Mouse (Mus musculus) cerebellum, adult (tissue): ENCODE data around the gene C2.
A peak's percentile ranks its signal among the peaks of the same experiment; 100 is the strongest.

Experiments
- ATAC-seq: cut with Nextera tagmentation; 2 replicates; pipeline ENCODE4 v1.9.2; 2017; ENCODE audit warnings: mild to moderate bottlenecking, moderate library complexity, mixed read lengths; ENCODE audit not compliant: insufficient number of reproducible peaks, low FRiP score, low TSS enrichment

C2 gene

GRCm38 (mm10) chr17:34898160-34898586 lies at the start of gene C2, which contains the start of gene Ehmt2:
C2 (minus strand) TSS chr17:34898265.
Ehmt2 (plus strand) TSS chr17:34898469.
- peak; percentile 34 for ATAC-seq

- no peak for ATAC-seq
These were observed 49.5 kb upstream of the C2 start for GRCm38 (mm10) chr17:34947606-34948005.

- ATAC-seq: no peak
These were observed 48.5 kb upstream of the C2 start for GRCm38 (mm10) chr17:34946486-34947140.

- ATAC-seq: no peak
These were observed 46.3 kb upstream of the C2 start for GRCm38 (mm10) chr17:34944362-34944761.

GRCm38 (mm10) chr17:34943128-34943815 lies 45.2 kb upstream of the C2 start:
- no peak for ATAC-seq

- no peak for ATAC-seq
These were observed 43.4 kb upstream of the C2 start for GRCm38 (mm10) chr17:34941344-34942041.

GRCm38 (mm10) chr17:34937960-34938505 lies 40.0 kb upstream of the C2 start:
- no peak for ATAC-seq

GRCm38 (mm10) chr17:34934830-34935229 lies 36.8 kb upstream of the C2 start:
- no peak for ATAC-seq

GRCm38 (mm10) chr17:34934031-34934430 lies 36.0 kb upstream of the C2 start:
- no peak for ATAC-seq

GRCm38 (mm10) chr17:34932287-34932686 lies 34.2 kb upstream of the C2 start:
- no peak for ATAC-seq

GRCm38 (mm10) chr17:34931735-34932098 lies 33.7 kb upstream of the C2 start:
- ATAC-seq: peak; percentile 28; the same call in 1 of the 2 replicates

- ATAC-seq: peak; percentile 92
These were observed 33.1 kb upstream of the C2 start, which contains the start of gene Neu1 for GRCm38 (mm10) chr17:34931061-34931734. Neu1 (plus strand) TSS chr17:34931253.

GRCm38 (mm10) chr17:34928841-34929240 lies 30.8 kb upstream of the C2 start:
- no peak for ATAC-seq

- ATAC-seq: no peak
These were observed 29.4 kb upstream of the C2 start for GRCm38 (mm10) chr17:34927306-34928019.

- ATAC-seq: no peak
These were observed 26.2 kb upstream of the C2 start for GRCm38 (mm10) chr17:34924258-34924657.

GRCm38 (mm10) chr17:34922939-34923338 lies 24.9 kb upstream of the C2 start:
- no peak for ATAC-seq

- no peak for ATAC-seq
These were observed 19.1 kb upstream of the C2 start for GRCm38 (mm10) chr17:34917188-34917587.

- no peak for ATAC-seq
These were observed 18.3 kb upstream of the C2 start for GRCm38 (mm10) chr17:34916316-34916715.

- no peak for ATAC-seq
These were observed 17.4 kb upstream of the C2 start for GRCm38 (mm10) chr17:34915410-34915831.
